Mouse (Mus musculus): ENCODE data around the gene Gm20815.
"Not testable (repeated sequence)": the region's sequence is repeated elsewhere in the genome, so short reads cannot be mapped to it uniquely, and the experiment has no call there.

The Gm20815 gene

DNA sequence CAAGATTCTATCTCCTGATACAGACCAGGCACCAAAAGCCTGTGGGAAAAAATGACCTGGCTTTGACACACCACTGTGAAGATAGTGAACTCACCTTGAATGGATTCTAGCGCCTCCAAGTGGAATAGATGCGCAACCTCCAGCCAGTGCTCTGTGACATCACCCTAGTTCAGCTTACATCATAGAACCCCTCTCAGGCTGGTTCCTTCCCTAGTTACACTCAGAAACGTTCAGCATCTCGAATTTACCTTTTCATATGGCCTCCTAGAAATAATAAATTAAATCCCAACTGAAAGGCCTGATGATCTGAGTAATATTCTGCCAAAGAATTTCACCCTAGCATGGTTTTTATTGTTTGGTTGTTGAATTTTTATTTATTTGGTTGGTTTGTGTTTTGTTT lies at the start of gene Gm20815:
TSS of gene Gm20815 (minus strand) at position 101 of the 400 bp plus-strand sequence.
- not testable (repeated sequence) for DNase-seq

All from lung, adult 18-20 months (tissue).